Mouse (Mus musculus) spleen, adult 12 weeks (tissue): ENCODE measurements at regions not wholly inside any gene's neighbourhood (a gene's known extent, or its start where the extent isn't known, plus 50 kb on each side); places are given as distances from the start of the nearest gene placed in this dataset.

Experiments used
- DNase-seq: peaks from one replicate; pipeline ENCODE4 v3.0.0; 2022; ENCODE audit warnings: low spot score

DNA sequence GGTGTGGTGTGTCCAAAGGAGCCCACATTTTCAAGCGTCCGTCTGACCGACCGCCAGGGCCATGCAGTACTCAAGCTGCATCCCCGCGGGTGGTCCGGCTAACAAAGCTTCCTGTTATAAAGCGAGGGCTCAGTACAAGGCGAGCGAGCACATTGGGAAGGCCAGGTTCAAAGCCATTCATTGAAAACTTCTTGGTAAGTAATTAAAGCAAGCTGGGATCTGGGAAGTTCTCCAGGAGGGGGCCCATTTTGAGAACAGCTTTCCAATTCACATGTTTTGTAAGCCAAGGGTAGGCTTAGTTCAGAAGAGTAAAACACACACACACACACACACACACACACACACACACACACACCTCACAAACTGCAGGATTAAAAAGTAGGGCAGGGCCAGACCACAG, 57.3 kb upstream of the Prep start:
- DNase-seq = no peak

DNA sequence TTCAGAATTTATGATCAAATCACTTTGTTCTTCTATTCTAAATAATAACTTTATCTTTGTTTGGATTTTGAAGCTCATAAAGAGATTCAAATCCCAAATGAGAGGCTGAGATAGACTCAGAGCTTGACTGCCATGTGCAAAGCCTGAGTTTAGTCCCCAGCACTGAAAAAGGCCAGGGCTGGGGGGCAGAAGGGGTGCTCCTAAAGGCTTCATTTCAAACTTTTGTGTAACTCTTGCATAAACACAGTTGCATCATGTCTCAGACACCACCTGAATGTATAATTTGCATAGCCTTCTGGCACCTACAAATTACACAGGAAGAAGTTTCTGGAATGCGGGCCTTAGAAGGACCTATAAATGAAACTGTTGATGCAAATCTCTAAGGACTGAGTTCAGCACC, 57.8 kb upstream of the Prep start:
- no peak for DNase-seq

DNA sequence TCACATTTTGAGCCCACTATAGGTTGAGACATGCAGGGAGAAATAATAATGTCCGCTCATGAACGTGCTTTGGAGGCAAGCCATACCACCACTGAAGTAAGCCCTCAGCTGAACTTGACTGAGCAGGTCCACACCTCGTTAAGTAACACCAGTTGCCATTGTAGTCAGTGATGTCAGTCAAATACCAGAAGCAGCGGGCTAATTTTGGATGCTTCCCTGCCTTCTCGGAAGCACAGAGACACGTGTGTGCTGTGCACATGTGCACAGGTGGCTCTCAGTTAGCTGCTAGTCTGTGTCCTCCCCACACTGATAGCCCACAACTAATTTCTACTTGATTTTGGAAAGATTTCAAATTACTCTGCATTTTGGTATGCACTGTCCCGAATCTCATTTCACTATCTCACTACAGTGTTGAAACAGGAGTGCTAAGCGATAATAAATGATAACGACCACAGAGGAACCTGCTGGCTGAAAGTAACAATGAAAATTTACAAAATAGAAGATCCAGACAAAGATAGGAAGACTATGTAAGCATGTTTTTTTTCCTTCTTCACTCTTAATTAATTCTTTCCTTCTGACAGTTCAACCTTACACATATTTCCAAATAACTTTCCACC, 62.9 kb upstream of the Prep start:
- no peak for DNase-seq

DNA sequence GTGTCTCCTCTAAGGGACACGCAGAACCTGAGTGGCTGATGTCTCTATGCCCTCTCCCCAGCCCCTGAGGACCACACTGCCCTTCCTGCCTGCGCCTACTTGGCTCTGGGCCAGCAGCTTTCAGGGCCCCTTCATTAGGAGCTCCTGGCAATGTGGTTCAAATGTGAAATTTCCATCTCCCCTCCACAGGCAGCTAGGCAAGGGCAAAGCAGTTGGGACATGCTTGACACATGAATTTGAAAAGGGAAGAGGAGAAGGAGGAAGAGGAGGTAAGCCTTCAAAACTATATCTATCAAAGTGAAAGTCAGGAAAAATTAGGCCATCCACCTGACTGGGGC, 63.7 kb upstream of the Prep start:
- DNase-seq = no peak

DNA sequence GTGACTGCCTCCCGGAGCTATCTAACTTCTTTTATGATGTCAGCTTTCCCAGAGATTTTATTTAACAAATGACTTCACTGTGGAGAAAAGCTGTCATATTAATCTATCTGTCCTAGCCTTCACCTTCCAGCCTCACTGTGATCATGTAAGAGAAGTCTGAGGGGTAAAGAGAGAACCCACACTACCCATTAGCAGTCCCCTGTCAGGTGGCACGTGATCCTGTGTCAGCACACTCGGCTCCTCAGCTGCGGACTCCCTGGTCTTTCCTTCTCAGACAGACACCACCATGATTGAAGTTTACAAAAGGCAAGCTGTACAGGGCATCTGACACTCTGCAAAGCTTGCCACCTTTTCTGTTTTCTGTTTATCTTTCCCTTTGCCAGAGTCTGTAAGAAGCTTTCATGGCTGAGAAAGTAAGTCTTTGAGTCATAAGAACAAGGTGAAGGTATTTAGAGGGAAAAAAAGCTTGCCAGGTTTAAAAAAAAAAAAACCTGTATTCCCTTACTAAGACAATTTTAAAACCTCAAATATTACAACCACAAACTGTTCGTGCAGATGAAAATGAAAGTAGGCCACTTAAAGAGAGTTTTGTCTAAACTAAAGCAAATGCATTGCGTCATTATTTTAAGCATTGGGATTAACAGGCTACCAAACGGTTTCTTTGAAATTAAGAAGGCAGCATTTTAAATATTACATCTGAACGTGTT, 64.2 kb upstream of the Prep start:
- no peak for DNase-seq

DNA sequence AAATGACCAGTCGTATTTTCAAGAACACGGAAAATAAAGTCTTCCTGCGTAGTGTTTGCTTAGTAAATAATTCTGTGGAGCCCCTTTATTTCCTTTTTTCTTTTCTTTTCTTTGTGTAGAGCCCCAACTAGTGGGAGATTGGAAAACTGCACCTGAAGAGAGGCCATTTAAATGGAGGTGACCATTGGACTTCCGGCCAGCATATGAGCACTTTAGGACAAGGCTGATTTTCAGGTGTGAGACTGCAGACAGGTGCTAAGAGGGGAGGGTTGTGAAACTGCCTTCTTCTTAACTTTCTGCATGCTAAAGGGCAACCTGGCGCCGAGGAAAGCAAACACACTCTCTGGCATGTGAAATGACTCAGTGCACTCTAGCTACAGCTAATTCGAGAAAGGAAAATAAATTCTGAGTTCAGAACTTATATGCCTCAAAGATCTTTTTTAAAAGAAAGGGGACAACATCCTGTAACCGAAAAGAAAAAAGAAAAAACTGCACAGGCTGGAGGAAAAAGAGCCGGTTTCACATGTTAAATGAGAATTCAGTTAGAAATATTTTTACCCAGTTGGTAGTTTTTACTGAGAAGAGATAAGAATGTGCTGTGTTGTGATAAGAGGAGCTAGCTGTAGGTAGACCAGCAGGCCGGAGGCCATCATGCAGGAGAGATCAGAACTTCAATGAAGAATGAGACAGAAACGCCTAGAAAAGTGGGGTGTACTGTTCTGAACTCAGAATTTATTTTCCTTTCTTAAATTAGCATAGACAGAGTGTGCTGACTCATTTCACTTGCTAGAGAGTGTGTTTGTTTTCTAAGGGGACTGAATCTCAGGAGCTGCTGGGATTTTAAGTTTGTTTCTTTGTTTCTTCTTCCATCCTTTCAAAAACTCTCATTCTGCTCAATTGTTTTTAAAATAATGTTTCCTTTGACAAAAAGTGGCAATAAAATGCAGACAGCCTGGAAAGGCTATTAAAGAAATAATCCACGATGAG, 65.8 kb upstream of the Prep start:
- peak; percentile 44 for DNase-seq

DNA sequence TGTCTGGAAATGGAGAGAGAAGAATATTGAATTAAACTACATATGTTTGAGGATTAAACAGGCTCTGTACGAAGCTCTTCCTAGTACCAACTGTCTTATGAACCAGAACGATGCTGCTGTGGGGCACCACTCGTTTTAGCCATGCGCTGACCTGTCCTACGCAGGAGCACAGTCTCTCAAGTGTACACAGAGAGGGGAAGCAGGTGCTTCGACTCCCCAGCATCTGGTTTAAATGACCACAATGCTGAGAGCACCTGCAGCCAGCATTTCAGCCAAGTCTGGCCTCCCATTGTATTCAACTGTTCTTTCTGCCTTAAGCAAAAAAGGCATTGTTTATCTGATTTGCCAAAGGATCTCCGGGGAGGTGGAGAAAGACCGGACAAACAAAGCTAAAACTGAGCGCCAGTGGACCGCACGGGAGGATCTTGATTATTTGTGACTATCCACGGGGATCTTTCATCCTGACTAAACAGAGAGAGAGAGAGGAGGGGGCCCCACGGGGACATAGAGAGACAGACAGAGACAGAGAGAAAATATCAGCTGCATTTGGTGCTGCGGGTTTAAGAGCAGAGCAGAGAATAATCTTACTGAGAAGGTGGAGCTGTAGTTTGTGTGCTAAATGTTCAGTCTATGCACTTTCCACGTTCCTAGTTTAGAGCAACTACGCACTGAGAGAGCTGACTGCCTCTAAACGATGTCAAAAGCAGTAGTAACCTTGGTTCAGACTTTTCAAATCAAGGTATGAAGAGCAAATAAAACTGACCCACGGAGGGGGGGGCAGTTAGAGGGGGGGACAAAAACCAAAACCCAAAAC, 66.8 kb upstream of the Prep start:
- DNase-seq = no peak

DNA sequence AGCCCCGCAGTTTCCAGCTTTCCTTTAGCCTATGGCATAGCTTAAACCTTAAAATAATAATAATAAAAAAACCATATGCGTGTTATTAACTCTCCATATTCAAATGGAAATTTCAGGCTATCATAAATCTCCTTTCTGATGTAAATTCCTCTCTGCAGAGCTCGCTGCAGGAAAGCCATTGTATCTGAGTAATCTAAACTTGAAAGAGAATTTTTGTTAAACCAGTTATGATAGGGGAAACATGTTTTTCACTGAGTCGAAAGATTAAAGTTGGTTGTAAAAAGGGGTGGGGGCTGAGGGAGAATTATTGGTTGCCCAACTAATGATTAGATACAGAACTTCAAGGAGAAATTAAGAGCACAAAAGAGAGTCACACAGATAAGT, 69.1 kb upstream of the Prep start:
- DNase-seq = no peak

DNA sequence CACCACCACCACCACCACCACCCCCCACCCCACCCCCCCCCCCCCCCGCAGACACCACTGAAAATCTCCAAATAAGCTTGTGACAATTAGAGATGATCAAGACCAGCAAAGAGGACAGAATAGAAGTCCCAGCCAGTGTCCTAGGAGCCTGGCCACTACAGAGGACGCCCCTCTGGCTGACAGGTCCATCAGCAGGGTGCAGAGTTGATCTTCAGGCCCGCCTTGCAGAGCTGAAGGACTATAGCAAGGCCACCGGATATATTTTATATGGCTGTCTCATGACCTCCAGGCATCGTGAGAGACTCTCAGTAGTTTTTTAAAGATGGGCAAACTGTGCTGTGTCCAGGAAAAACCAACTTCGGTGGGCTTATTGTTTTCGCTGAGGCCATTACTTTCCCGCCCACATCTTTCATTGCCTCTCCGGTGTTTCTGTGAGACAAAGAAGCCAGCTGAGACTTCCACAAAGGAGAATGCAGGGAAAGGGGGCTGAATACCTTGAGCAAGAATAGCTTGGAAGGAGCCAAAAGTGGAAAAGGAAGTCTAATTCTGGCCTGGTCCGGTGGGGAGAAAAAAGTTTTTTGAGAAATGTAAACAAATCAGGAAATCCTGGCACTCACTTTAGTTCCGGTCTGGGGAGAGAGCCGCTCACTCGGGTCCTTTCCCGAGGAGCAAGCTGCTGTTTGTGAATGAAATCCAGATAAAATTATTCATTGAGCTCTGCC, 69.7 kb upstream of the Prep start:
- DNase-seq = no peak

DNA sequence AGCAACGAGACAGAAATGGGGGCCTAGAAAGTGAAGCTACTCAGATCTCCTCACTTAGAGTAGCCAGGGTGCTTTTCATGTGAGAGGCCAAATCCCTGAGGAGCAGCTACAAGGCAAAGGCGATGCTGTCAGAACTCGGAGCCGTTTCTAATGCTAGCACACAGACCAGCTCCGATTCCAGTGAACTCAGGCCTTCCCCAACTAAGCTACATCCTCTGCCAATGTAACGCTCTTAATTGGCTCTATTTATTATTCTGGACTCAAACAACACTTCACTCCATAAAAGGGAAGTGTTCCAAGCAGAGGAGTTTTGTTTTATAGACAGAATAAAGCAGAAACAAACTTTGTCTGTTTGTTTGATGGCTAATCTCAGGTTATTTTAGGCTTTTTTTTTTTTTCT, 71.2 kb upstream of the Prep start:
- DNase-seq = no peak

DNA sequence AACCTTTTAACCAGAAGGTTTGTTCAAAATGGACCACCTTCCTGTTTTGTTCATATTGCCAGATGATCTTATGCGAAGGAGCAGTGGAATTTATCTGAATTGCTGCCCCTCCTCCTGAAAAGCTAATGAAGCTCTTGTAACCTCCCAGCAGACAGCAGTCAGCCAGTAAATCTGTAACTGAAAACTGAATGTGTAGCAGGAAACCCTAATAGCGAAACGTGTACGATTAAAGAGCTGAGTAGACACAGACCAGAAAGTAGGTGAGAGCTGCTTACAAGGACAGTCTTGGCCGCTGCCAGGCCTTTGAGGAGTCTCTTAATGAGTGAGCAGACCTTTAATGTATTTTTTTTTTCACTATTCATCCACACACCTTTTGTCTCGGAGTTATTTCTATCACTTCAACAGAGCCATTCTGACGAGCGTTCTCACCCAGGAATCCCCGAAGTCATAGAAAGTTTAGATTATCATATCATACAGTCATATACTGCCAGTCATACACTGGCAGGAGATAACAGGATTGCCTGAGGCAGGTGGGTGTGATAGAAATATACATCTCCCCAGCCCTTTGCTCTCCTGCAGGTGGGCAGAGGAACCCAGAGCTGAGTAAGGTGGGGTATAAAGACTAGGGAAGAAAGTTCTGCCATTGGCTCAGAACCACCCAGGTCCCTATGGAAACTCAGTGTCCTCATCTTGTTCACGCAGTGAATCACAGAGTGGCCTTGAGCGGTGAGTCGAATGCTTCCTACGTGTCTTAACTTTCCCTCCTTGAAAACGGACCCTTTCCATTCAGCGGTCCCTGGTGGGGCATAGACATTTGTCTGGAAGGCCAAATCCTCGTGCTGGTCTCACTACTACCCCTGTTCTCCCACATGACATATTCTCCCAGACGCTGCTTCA, 72.4 kb upstream of the Prep start:
- DNase-seq = no peak

DNA sequence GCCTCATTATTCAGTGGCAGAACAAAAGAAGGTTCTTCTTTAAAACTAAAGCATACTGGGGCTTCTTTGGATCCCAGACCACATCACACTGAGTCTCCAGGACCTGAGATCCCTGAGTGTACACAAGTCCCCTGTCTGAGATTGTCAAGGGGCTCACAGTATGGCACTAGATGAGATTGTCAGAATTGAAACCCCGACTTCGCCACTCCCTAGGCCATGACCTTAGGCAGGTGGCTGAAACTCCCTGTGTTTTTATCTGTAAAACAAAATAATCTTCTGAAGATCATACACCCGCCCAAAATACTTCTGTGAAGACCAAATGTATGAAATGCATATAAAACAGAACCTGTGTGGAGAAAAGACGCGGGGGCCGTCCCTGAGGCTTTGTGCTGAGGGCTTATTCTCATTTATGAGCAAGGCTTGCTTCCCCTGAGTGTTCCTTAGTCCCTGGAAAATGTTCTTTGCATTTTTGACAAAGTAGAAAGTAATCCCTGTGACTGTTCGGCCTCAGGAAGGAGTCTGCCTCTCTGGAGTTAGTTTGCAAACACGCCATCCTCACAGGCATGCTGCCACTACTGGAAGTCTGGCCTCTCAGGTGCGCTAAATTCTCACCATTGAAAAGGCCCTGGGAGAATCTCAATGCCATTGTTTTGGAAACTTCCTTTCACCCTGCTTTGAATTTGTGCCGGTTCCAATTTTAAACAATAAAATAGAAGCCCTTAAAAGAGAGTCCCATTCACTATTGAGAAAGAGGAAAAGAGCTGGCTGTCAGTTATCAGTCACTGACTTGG, 73.3 kb upstream of the Prep start:
- no peak for DNase-seq

DNA sequence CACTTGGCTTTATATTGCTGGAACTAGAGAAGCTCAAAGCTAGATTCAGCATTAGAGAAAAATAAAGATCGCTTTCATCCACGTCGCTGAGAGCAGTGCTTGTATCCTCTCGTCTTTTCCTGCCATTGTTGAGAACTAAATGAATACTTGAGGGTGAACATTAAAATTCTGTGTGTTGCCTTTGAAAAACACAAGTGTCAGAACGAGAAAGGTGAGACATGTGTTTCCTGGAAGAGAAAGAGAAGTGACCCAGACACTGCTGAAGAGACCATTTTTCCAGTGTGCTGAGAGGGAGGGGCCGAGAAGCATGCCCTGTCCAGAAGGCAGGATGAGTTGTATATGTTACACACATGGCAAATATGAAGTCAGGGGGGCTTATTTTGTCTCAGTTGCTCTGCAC, 77.5 kb upstream of the Prep start:
- DNase-seq = no peak

DNA sequence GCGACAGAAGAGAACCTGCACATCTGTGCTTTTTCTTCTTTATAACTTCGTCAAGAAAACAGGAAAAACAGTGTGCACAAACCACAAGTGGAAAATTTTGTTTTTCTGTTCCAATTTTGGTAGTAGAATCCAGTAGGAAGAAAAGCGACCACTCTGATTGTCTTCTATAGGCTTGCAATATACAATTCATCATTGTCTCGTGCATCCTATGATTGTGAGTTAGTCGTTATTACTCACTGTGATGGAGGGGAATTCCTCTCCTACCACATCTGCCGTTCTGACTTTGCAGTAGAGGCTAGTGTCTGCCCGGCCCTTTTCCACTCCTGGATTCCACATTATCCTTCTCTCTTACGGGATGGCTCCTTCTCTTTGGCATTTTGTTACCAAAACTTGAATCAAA, 78.2 kb upstream of the Prep start:
- no peak for DNase-seq

DNA sequence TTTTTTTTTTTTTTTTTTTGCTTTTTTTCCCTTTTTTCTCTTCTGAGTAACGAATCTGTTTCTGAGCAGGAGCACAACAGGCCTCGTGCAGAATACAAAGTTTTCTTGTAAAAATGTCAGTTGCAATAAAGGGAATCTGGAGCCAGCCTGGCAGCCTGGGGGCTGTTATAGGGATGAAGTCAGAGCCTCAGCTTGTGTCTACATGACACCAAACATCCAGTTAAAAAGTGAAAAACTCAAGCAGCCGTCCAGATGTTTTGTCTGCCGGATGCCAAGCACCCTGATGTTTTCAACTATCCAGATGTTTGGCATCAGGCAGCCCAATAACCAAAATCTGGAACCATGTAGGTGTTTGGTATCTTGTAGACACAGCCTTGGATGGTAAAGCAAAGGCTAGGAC, 79.4 kb upstream of the Prep start:
- no peak for DNase-seq

DNA sequence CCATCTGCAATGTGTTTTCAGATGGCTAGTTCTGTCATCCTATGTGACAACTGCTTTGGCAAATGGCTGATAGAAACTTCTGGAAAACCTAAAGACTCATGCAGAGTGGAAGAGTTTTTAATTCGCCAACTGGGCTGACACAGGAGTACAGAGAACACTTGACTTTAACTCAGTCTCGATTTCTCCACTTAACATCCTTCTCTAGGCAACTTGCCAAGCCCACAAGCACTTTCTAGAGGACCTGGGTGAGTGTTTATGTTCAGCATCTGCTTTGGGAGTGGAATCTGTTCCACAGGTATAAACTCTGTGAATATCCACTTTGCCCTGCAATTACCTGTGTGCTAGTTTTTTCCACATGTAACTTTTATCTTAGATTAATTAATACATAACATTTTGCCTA, 85.1 kb upstream of the Prep start:
- no peak for DNase-seq

DNA sequence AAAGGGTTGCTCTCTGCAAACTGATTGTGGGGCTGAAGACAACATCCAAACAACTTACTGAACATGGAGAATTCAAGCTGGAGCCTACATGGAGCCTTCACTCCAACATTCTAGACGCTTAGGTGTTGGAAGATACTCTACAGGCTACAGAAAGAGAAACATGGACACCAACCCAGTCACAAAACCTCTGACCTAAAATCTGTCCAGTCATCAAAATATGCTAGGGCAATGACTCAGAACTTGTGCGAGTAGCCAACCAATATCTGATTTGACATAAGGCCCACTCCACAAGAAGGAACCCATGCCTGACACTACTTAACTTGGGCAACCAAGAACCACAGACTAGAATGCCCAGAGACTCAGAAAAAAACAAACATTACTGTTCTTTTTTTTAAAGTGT, 90.2 kb upstream of the Prep start:
- no peak for DNase-seq

DNA sequence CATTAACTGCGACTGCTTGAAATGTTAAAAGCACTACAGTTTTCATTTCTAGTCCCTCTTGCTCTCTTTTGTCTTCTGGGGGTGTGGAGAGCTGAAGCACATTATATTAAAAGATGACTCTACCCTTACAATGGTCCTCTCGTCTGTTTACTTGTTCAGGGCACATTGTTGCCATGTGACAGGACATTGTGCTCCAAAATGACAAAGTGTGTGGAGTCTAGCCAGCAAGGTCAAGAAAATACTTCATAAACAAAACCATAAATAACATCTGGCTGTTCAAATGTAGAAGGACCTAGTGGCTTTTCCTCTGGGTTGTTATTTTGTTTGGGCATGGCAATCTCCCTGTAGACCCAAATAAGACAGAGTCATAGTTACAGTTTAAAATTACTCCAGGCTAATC, 95.1 kb upstream of the Prep start:
- DNase-seq = no peak

DNA sequence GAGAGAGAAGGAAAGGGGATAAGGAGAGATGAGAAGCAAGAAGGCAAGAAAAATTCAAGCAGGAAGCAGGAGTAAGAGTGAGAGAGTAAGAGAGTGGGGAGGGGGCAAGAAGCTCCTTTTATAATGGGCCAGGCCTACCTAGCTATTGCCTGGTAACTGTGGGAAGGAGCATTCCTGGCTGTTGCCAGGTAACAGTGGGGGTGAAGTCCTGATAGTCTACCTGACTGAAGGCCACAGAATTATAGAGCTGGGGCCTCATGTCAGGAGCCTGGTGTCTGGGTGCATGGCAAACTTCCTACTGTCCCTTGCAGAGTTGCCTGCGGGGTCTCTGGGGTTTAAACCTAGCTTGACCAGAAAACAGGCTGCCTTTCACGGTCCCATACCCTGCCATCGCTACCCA, 107.0 kb upstream of the Prep start:
- DNase-seq = no peak

DNA sequence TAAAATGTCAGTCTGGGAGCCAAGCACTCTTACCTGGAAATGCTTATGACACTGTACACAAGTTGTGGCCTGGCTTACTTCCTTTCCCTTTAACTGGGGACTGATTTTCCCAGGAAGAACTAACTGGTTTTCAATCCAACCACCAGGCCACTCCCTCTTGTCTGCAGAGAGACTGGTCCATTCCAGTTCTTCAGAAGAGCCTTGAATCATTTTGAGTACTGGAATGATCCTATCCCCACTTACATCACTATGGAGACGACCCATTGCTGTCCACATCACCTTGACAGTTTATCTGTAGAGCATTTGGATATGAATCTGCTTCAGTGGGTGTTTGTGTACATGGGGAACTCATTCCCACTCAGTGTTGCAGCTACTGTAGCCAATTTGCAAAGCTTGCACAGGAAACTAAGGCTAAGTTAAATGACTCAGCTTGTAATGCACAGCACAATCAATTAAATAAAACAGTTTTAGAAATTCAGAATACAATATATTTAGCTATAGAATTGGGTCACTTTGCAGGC, 121.7 kb upstream of the Prep start:
- no peak for DNase-seq
